Mouse (Mus musculus) midbrain, postnatal 0 days (tissue): ENCODE results near the gene Wwox. TPM values are rescaled to one million over a fixed set of nuclear protein-coding genes. Genes with fewer than 3 reads are reported as not detected.

Experiments
- ATAC-seq: fragments of 200-750 bp; cut with Nextera tagmentation; 2 replicates; pipeline ENCODE4 v1.8.0; 2017; ENCODE audit warnings: moderate number of reproducible peaks, mild to moderate bottlenecking, moderate TSS enrichment, moderate library complexity; ENCODE audit not compliant: low FRiP score
- DNase-seq: peaks from one replicate; pipeline ENCODE4 v3.0.0-alpha.2; 2015; ENCODE audit warnings: low spot score
- H3K27ac ChIP-seq: fragments of 300-500 bp; sonication (generic); 2 replicates; pipeline ENCODE4 v1.5.1; 2014; ENCODE audit warnings: low read depth, mild to moderate bottlenecking, low read length, mixed read lengths
- H3K27me3 ChIP-seq: fragments of 300-500 bp; sonication (generic); 2 replicates; pipeline ENCODE4 v1.6.1; 2014; ENCODE audit warnings: low read length, control low read depth, mixed read lengths; ENCODE audit not compliant: insufficient read depth
- H3K36me3 ChIP-seq: fragments of 300-500 bp; sonication (generic); 2 replicates; pipeline ENCODE4 v1.6.1; 2014; ENCODE audit warnings: low read length, control low read depth, mixed read lengths; ENCODE audit not compliant: insufficient read depth
- H3K4me1 ChIP-seq: fragments of 300-500 bp; sonication (generic); 2 replicates; pipeline ENCODE4 v1.6.1; 2014; ENCODE audit warnings: mild to moderate bottlenecking, control low read depth, antibody characterized with exemption, low read length, mixed read lengths; ENCODE audit not compliant: insufficient read depth
- H3K4me2 ChIP-seq: fragments of 300-500 bp; sonication (generic); 2 replicates; pipeline ENCODE4 v1.6.1; 2014; ENCODE audit warnings: low read depth, mild to moderate bottlenecking, low read length, mixed read lengths; ENCODE audit not compliant: poor library complexity, severe bottlenecking
- H3K4me3 ChIP-seq: fragments of 300-500 bp; sonication (generic); 2 replicates; pipeline ENCODE4 v1.5.1; 2014; ENCODE audit warnings: low read depth, mild to moderate bottlenecking, low read length, moderate library complexity
- H3K9ac ChIP-seq: fragments of 300-500 bp; sonication (generic); replicated peaks from 2 replicates; pipeline ENCODE4 v1.6.1; 2014; ENCODE audit warnings: mild to moderate bottlenecking, low read length, moderate library complexity, mixed read lengths; ENCODE audit not compliant: poor library complexity, severe bottlenecking
- H3K9me3 ChIP-seq: fragments of 300-500 bp; sonication (generic); 2 replicates; pipeline ENCODE4 v1.6.1; 2016; ENCODE audit warnings: low read length, control low read depth
- CTCF ChIP-seq: IDR thresholded peaks from 2 replicates; pipeline ENCODE4 v1.5.1; 2016; ENCODE audit warnings: antibody characterized with exemption, mild to moderate bottlenecking
- WGBS: fragments of 180-500 bp; shearing (Covaris S2); extraction: QIAGEN DNeasy Blood & Tissue Kit; methylation state at CpG from one replicate; pipeline ENCODE4 v1.1.7; 2014; 5-methylcytosine and 5-hydroxymethylcytosine counted together
- polyA plus RNA-seq: library from polyadenylated mRNA; unstranded; fragments of >200 nt; fragmentation: Nextera tagmentation; extraction: Ambion mirVana; gene quantifications from 2 replicates; pipeline ENCODE4 v1.2.1, GENCODE M21; 2015
- total RNA-seq: library from RNA; depleted of rRNA; stranded (reverse); fragments of >200 nt; gene quantifications from 2 replicates; pipeline ENCODE4 v1.2.3, GENCODE M21; 2014

The Wwox gene
- total and polyA plus RNA-seq, 2 experiments from 2014 or later = 15.4 to 17.2 TPM

GRCm38 (mm10) chr8:115150446-115151109, 711.1 kb downstream of the Wwox start:
- Histone ChIP-seq H3K27me3 (0 out of 2 replicates have a peak, but pooled peaks cover 5% of the 10 kb centered on the region), H3K9me3 (no peaks in the 10 kb centered on the region), H3K4me2 (no peak overlapping the region), H3K4me3 (no peak overlapping the region), H3K27ac (no peak overlapping the region), H3K36me3 (no peaks in the 10 kb centered on the region), H3K9ac (no peak overlapping the region), H3K4me1 (peaks cover 4% of the 10 kb centered on the region; the same call in 1 of the 2 replicates)
- ATAC-seq (no peak), DNase-seq (no peak)
- no peak for TF ChIP-seq CTCF
- WGBS = 59% methylated on average over 24 of the region's 24 CpGs

DNA sequence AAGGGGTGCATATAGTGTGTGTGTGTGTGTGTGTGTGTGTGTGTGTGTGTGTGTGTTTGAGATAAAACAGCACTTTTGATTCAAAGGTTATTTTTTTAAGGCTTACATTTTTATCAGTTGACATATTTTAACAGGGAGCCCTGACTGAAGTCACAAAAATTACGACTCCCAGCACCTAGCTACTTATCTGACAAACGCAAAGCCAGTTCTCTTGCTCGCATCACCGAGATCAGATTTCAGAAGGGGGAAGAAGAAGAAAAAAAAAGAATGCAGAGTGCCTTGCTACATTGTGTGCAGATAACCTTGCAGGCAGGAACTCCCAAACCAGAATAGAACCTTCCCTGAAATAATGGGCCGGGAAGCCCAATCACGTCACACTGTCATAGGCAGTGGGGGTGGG, 712.0 kb downstream of the Wwox start:
- no peak overlapping the region for H3K4me3 ChIP-seq
- no peak overlapping the region for H3K9ac ChIP-seq
- H3K4me1 ChIP-seq = peaks cover 4% of the 10 kb centered on the region; the same call in 1 of the 2 replicates
- H3K4me2 ChIP-seq = no peak overlapping the region
- no peaks in the 10 kb centered on the region for H3K9me3 ChIP-seq
- 25% methylated on average over 6 of the region's 6 CpGs for WGBS
- no peak overlapping the region for H3K27ac ChIP-seq
- no peak for TF ChIP-seq CTCF
- H3K36me3 ChIP-seq = no peaks in the 10 kb centered on the region
- ATAC-seq = no peak
- no peak for DNase-seq
- 0 out of 2 replicates have a peak, but pooled peaks cover 3% of the 10 kb centered on the region for H3K27me3 ChIP-seq

DNA sequence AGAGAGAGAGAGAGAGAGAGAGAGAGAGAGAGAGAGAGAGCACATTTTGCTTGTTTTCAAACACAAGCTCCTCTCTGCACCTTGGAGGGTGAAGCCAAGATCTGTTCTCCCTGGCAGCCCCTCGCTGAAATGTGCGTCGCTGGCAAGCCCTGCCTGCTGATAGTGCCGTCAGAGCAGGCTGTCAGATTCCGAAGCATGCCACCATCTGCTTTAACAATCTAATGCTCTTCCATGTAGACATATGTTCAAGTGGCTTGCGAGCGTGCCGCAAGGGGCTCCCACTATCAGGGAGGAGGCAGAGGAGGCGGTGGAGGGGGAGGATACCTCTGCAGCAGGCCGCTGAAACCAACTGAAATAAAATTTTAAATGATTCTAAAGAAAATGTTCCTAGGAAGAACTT, 714.6 kb downstream of the Wwox start:
- Histone ChIP-seq H3K4me1 (peaks cover 9% of the 10 kb centered on the region; the same call in 1 of the 2 replicates), H3K36me3 (no peaks in the 10 kb centered on the region), H3K9me3 (no peaks in the 10 kb centered on the region), H3K27me3 (no peaks in the 10 kb centered on the region), H3K27ac (no peak overlapping the region), H3K4me3 (no peak overlapping the region), H3K4me2 (no peak overlapping the region), H3K9ac (no peak overlapping the region)
- ATAC-seq (no peak), DNase-seq (peak; percentile 75)
- no peak for TF ChIP-seq CTCF
- 33% methylated on average over 10 of the region's 10 CpGs for WGBS

DNA sequence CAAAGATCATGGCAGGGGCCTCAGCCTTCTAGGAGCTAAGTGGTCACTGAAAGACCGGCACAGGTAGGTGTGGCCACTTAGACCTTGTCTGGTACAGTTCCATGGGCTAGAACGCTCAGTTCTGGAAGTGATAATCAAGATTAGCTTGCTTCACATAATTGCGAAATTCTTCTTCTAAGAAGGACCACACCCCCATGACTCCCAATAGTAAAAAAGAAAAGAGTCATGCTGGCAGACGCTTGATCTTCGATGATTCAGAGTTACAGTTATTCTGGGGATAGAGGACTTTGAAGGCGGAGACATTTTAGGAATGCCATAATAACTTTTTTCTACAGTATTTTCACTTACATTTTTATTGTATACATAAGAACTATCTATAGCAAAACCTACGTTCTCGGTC, 716.7 kb downstream of the Wwox start:
- no peak for TF ChIP-seq CTCF
- 89% methylated on average over 8 of the region's 8 CpGs for WGBS
- no peak for ATAC-seq

DNA sequence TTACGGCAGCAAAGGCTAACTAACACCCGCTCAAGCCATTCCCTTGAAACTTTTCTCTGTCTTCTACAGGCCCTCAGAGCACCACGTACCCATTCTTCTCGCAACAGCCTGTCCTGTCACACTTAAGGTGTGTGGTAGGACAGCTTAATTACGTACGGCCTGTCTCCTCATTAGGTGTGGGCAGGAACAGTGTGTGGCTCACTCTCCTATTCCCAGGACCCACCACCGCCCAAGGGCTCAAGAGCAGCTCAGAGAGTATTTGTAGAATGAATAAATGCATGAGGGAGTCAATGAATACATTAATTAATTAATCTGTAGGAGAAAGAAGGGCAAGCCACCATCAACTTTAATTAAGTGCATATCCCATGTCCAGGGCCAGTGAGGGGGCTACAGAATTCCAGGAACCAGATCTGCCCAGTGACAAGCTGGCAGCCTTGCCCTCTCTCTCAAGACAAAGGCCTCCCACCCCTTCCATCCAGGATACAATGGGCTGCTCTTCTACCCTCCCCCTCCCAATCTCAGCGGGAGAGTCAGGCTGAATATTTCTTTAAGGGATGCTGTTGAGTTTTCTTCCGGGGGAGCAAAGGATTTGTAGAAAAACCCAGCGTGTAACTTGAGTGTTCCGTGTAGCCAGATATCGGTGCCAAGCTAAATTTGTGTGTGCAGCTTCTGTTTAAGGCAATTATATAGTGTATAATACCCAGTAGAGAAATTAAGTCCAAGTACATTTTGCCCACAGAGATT, 718.7 kb downstream of the Wwox start:
- ATAC-seq (no peak), DNase-seq (peak; percentile 53)
- no peak overlapping the region for H3K9ac ChIP-seq
- no peak overlapping the region for H3K4me3 ChIP-seq
- peaks cover 9% of the 10 kb centered on the region; the same call in 1 of the 2 replicates for H3K4me1 ChIP-seq
- 31% methylated on average over 12 of the region's 12 CpGs for WGBS
- peaks cover 9% of the 10 kb centered on the region; the same call in 1 of the 2 replicates for H3K27me3 ChIP-seq
- no peak overlapping the region for H3K27ac ChIP-seq
- no peaks in the 10 kb centered on the region for H3K36me3 ChIP-seq
- no peak for TF ChIP-seq CTCF
- no peak overlapping the region for H3K4me2 ChIP-seq
- no peaks in the 10 kb centered on the region for H3K9me3 ChIP-seq

More for the DNA sequence above, 716.7 kb downstream of the Wwox start:
- no peak for DNase-seq
- no peaks in the 10 kb centered on the region for H3K9me3 ChIP-seq
- H3K27me3 ChIP-seq = peaks cover 4% of the 10 kb centered on the region; the same call in 1 of the 2 replicates
- no peak overlapping the region for H3K27ac ChIP-seq
- H3K9ac ChIP-seq = no peak overlapping the region
- H3K4me1 ChIP-seq = peaks cover 13% of the 10 kb centered on the region; the same call in 1 of the 2 replicates
- H3K36me3 ChIP-seq = no peaks in the 10 kb centered on the region
- H3K4me3 ChIP-seq = no peak overlapping the region
- H3K4me2 ChIP-seq = no peak overlapping the region

DNA sequence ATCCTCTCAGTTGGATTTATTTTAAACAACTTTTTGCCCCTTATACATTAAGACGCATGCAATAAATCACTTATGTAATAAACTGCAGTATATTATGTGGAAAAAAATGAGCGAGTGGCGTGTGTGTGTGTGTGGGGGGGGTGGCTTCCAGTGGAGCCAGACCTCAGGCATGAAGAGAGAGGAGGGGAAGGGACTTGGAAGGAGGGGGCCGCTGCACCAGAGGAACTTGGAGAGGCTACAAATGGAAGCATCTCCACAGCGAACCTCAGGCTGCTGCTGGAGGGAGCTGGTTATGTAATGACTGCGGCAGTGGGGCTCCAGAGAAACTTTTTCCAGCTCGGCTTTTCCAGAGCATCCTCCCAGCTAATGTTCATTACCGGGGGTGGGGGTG, 719.3 kb downstream of the Wwox start:
- Histone ChIP-seq H3K9ac (no peak overlapping the region), H3K9me3 (no peaks in the 10 kb centered on the region), H3K27me3 (peaks cover 9% of the 10 kb centered on the region; the same call in 1 of the 2 replicates), H3K36me3 (no peaks in the 10 kb centered on the region), H3K27ac (no peak overlapping the region), H3K4me3 (no peak overlapping the region), H3K4me2 (peak overlapping the region; percentile 57), H3K4me1 (peaks cover 9% of the 10 kb centered on the region; the same call in 1 of the 2 replicates)
- WGBS = 8% methylated on average over 8 of the region's 8 CpGs
- no peak for ATAC-seq
- no peak for TF ChIP-seq CTCF
- DNase-seq = peak; percentile 47
